Mouse (Mus musculus): ENCODE measurements around the gene Ttll12. TPM values are rescaled to one million over a fixed set of nuclear protein-coding genes. Genes with fewer than 3 reads are reported as not detected.

Ttll12 gene
- polyA plus RNA-seq (2014; fragmentation: Illumina TruSeq; extraction: RNeasy Lipid Tissue Mini Kit (QIAGEN cat#74804); ENCODE audit: insufficient read depth, low read depth, low replicate concordance) = 7.4 TPM

DNA sequence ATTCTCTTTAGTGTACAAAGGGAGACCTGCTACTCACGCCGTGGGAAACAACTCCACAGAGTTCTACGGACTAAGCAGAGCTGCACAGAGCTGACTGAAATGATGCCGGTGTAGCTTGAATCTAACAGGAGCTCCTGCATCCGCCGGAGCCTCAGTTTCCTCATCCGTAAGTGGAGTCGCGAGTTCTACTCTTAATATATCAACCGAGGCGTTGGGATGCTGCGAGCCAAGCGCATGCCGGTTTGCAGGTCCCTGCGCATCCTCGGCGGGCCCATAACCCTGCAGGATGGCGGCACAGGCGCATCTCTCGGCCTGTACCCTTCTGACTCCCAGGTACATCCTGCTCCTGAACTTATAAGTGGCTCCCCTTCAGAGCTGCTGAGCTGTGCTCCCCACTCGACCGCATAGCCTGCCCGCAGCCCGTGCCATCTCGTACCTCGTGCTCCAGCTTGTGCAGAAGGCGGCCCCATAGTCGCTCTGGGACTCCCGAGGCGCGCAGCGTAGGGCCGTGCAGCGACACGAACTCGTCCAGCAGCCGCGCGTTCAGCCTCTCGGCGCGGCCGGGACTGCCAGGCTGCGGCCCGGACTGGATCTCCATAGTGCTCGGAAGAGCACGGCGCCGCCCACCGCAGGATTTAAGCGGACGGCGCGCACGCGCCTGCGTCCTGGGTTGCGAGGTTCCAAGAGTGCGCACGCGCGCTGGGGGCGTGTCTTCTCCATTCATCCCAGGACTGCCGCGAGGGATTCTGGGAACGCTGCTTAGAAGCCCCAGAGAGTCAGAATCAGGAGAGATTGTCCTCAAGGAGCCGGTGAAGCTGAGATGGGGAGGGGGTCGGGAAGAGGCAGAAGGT, at the start of gene Ttll12:
Ttll12 (minus strand) TSS at position 645 of the 851 bp plus-strand sequence.

DNA sequence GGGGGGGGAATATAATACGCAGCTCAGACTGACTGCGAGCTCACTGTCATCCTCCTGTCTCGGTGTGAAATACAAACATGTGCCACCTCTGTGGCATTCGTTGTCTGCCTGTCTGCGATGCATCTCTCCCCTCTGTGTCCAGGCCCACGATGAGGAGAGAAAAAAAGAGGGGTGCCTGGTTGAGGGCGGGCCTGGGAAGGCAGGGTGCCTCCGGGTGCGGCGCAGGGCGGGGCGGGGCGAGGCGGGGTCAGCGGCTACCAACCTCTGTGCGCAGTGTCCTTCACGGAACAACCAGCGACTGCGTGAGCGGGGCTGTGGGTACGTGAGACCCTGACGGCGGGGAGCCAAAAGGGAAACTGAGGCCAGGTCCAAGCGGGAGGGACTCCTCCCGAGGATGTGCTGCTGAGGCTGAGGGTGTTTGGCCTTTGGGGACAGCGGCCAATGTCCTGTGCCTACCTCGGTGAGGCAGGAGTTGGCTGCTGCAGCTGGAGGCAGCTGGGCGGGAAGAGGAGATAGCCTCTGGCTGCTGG, 31.6 kb downstream of the Ttll12 start, which contains the start of the genes Tspo and Mcat:
Tspo (plus strand) TSS at position 266 of the 530 bp plus-strand sequence.
Mcat (minus strand) TSS at position 461 of the 530 bp plus-strand sequence.

DNA sequence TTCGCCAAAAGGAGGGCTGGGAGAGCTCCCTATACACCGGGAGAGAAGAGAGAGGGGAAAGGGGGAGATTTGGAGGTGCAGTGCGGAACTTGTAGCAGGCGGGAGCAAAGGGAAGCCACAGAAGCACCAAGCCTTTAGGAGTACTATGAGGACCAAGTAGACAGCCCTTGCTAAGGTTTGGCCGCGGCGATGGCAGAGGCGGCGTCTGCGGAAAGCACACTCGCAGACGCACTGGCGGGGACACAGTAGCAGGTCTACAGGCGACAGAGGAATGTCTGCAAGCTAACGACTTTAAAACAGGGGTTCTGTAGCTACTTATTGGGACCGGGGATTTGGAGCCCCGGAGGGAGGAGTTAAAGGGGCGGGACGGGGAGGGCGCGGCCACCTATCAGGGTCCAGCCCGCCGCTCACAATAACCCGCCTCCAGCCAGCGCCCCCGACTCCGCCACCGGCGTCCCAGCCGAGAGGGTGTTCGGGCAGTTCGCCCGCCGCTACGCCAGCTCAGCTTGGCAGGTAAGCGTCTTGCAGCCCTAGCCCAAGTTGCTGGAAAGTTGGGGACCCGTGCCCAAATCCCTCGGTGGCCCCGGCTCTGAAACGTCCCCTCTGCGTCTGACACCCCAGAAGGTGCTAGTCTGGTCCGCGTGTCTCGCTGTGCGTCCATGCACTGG, 68.4 kb downstream of the Ttll12 start, which contains the start of gene Bik:
Bik (plus strand) TSS at position 439 of the 668 bp plus-strand sequence.

Other genes with a start within 250 kb of the Ttll12 start
- 22.1 TPM for gene Arfgap3, start 244.9 kb downstream of the Ttll12 start, polyA plus RNA-seq (2014; fragmentation: Illumina TruSeq; extraction: RNeasy Lipid Tissue Mini Kit (QIAGEN cat#74804); ENCODE audit: insufficient read depth, low read depth, low replicate concordance)
- gene Pacsin2, start 130.6 kb downstream of the Ttll12 start, polyA plus RNA-seq (2014; fragmentation: Illumina TruSeq; extraction: RNeasy Lipid Tissue Mini Kit (QIAGEN cat#74804); ENCODE audit: insufficient read depth, low read depth, low replicate concordance) = 51.6 TPM
- gene Ttll1, start 84.3 kb downstream of the Ttll12 start, polyA plus RNA-seq (2014; fragmentation: Illumina TruSeq; extraction: RNeasy Lipid Tissue Mini Kit (QIAGEN cat#74804); ENCODE audit: insufficient read depth, low read depth, low replicate concordance) = 5.7 TPM
- gene Bik, start 68.3 kb downstream of the Ttll12 start, polyA plus RNA-seq (2014; fragmentation: Illumina TruSeq; extraction: RNeasy Lipid Tissue Mini Kit (QIAGEN cat#74804); ENCODE audit: insufficient read depth, low read depth, low replicate concordance) = 23.1 TPM
- gene Tspo, start 31.6 kb downstream of the Ttll12 start, polyA plus RNA-seq (2014; fragmentation: Illumina TruSeq; extraction: RNeasy Lipid Tissue Mini Kit (QIAGEN cat#74804); ENCODE audit: insufficient read depth, low read depth, low replicate concordance) = 354 TPM
- 12.2 TPM for gene Mcat, start 31.4 kb downstream of the Ttll12 start, polyA plus RNA-seq (2014; fragmentation: Illumina TruSeq; extraction: RNeasy Lipid Tissue Mini Kit (QIAGEN cat#74804); ENCODE audit: insufficient read depth, low read depth, low replicate concordance)
- gene Scube1, start 129.9 kb upstream of the Ttll12 start, polyA plus RNA-seq (2014; fragmentation: Illumina TruSeq; extraction: RNeasy Lipid Tissue Mini Kit (QIAGEN cat#74804); ENCODE audit: insufficient read depth, low read depth, low replicate concordance) = 8.3 TPM
- not detected for gene Mpped1, start 184.3 kb upstream of the Ttll12 start, polyA plus RNA-seq (2014; fragmentation: Illumina TruSeq; extraction: RNeasy Lipid Tissue Mini Kit (QIAGEN cat#74804); ENCODE audit: insufficient read depth, low read depth, low replicate concordance)